Mouse (Mus musculus) hematopoietic stem cell, adult 5-6 weeks (primary cell): ENCODE data around the gene Rnf130. TPM values are rescaled to one million over a fixed set of nuclear protein-coding genes. Genes with fewer than 3 reads are reported as not detected.

Experiments
- ATAC-seq, 2 experiments: fragments of 125-278 bp in 1 of 2; replicated peaks in 1 of 2; 2 replicates each; pipeline ENCODE4 v1.8.0; 2016 to 2017; ENCODE audit warnings: inconsistent platforms in 2 of 2, mild to moderate bottlenecking in 2 of 2, moderate number of reproducible peaks in 2 of 2, low read depth in 1 of 2, moderate TSS enrichment in 1 of 2; ENCODE audit not compliant: low FRiP score in 2 of 2, poor library complexity in 2 of 2, severe bottlenecking in 2 of 2, insufficient read depth in 1 of 2, low TSS enrichment in 1 of 2
- total RNA-seq: library from RNA; stranded (forward); fragments of 172-1452, 232-1000 nt; gene quantifications from 2 replicates; pipeline ENCODE4 v1.2.3, GENCODE M21; 2017

Rnf130 gene
- total RNA-seq, 1 experiment from 2014 or later: 288 TPM

DNA sequence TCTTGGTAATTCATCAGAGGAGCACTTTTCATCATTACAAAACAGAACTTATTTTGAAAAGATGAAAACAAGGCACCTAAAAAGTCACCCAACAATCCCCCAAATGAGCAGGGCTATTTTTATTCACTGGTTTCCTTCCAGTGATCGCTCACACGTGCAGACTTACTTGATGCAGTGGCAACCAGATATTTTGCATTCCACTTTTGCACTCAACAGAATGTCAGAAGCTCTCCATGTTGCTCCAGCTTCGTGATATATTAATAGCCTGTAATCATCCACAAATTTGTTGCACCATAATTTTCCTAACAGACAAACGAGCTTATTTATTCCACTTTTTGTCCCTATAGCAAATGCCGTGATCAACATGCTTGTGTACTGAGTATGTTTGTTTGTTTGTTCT is 8.6 kb upstream of the Rnf130 start:
- no peak for ATAC-seq

DNA sequence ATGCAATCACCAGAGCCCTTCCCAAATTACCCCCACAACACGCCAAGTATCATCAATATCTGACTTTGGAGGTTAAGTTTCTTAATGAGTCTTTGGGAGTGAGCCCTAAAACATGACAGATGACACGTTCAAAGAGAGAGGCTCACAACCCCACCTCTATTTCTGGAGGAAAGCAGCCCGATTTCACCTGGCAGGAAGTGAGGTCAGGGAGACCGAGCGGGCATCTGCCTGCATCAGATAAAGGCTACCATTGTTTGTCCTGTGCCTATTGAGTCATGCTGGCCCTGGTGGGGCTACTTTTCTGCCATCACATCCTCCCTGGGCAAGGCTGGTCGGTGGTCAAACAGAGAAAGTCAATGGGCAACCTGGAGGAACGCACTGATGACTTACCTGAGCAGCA is 7.6 kb upstream of the Rnf130 start:
- ATAC-seq: no peak

DNA sequence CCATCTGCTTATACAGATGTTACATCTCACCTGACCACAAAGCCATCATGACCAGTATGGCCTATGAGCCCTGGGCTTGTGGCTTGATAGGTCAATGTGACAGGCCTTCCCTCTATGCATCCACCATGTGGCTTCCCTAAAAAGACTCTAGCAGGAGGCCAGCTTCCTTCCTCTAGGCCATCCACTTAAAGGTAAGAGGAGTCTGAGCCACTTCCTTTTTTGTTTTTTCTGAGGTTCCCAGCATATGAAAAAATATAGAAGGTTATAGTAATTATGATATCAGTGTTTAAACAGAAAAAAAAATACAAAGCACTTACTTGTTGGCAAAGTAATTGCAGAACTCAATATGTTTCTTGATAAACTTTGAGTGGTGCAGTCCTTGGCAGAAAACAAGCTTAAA is 6.3 kb upstream of the Rnf130 start:
- peak; percentile 89 to 92 for ATAC-seq

DNA sequence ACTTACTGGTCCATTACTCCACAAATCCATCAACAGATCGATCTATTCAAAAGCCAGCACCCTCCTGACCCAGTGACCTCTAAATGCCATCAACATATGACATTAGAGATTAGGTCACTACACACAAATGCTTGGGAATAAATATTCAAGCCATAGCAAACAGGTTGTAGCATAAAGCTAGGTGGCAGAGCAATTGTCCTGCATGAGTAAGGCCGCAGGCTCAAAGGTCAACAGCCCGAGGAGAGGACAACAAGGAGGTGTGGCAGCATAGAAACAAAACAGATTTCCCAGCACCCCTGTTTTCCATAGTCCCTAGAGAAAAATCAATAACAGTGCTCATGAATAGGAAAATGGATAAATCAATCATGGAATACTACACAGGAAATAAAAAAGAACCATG is 3.1 kb upstream of the Rnf130 start:
- ATAC-seq: no peak

DNA sequence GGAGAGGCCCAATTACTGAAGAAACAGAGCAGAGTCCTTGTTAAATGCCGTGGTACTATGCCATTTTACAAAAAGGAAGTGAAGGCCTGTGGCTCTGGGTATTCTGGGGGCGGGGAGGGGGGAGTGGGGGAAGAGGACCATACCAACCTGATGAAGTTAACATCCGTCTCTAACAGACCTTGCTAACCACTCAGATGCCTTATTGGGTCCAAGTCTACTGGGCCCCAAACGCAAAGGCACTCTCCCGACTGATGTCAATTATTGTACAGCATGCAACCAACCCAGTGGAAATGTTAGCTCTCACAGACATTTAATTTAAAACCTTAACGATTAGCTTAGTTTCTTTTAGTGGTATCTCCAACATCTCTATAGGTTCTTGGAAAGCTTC is 707 bp upstream of the Rnf130 start:
- ATAC-seq: peak in 1 of 2 experiments; percentile 18; a peak in 1 of 4 replicates

DNA sequence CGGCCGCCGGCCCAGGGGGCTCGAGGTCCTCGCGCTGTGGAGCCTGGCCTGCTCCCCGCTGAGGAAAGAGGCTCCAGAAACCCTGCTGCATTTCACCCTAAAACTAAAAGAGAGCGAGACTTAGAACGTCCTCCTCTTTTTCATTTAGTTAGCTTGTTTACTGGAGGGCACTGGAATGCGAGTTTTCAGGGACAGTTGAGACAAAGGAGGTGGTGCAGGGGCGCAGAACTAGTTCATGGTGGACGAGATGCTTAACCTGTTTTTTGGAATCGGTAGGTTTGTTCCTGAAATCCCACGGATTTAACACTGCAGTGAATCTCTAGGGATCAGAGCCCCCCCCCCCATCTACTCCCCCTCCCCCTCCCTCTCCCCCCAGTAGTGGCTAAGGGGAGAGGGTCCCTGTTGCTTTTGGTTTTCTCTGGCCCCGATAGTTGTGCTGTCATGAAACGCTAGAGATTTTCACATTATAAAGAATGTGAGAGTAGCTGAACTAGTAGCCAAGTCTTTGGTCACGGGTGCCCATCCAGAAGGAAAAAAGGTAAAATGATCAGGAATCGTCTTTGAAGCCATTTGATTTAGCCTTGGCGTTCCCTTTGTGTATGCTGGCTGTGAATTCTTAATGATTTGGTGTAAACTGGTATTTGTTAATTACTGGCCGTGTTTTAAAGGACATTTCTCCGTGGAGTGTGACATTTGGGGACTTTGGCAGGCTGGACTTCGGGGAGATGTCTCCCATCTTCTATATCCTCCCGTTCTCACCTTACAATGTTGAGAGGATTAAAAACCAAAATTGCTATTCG is 775 bp downstream of the Rnf130 start:
- no peak for ATAC-seq

DNA sequence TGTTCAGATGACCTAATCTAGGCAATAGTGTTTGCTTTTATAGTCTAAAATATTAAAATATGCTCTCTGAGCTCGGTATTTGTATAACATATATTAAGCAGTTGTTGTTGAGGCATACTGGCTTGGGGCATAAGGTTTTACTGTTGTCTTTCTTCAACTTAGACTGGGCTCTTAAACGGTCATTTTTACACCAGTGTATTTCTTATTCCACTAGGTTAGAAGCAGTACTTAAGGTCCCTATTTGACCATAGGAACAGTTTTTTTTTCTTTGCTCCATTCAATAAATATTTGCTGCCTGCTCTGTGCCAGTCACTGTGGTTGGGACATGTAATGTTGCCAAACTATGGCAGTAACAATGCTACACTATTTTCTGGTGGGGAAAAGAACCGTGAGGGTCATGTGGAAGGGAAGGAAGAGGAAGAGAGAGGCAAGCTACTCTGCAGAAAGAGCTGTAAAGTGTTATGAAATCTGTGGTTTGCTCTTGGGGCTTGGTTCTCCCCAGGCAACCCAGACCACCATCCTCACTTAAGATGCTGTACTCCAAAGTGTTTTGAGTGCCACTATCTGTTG is 1.5 kb downstream of the Rnf130 start:
- peak; percentile 77 to 85 for ATAC-seq

DNA sequence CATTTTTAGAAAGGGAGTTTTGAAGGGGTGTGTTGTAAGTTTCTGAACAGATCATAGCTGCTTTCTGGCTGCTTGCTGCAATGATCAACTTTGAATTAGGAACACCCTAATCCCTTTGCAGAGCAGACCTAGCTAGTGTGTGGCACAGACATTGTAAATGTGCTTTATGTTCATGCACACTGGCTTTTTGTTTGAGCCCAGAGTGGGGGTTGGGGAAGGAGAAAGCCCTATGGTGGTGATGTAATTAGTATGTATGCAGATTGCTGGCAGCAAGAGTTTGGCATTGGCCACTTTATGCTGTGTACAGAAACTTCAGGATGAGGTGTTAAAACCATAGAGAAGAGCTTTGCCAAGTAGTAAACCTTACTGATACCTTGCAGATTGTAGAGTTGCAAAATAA is 3.3 kb downstream of the Rnf130 start:
- ATAC-seq: no peak

DNA sequence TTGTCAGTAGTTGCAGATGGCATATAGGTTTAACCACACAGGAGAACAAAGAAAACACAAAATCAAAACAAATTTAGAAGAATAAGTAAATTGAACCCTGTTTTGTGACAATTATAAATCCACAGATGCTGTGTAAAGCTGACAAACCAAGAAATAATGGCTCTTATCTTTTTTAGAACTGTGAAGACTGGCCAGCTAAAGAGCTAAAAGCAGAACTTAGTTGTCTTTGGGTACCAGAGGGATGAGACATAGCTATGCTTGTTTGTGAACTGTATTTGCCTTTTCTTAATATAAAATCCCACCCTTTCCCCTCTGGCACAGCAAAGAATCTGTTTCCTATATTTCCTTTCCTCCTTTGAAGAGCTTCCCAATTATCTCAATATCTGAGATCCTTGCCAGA is 9.0 kb downstream of the Rnf130 start:
- no peak for ATAC-seq

DNA sequence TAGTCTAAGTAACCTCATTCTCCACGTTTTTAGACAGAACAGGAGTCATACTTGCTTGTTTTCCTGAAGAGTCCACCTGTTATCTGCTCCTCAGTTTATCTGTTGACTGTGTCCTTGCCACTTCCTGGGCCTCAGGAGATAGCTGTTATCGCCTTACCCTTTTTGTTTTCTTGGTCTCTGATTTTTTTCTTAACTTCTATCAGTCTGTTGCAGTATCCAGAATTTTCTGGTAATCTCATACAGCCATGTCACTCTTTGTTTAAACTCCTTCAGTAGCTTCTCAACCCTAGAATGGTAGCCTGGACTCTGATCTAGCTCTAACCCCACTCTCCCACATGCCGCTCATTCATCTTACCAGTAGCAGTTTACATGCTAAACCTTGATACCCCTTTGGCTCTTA is 10.6 kb downstream of the Rnf130 start:
- ATAC-seq: no peak

DNA sequence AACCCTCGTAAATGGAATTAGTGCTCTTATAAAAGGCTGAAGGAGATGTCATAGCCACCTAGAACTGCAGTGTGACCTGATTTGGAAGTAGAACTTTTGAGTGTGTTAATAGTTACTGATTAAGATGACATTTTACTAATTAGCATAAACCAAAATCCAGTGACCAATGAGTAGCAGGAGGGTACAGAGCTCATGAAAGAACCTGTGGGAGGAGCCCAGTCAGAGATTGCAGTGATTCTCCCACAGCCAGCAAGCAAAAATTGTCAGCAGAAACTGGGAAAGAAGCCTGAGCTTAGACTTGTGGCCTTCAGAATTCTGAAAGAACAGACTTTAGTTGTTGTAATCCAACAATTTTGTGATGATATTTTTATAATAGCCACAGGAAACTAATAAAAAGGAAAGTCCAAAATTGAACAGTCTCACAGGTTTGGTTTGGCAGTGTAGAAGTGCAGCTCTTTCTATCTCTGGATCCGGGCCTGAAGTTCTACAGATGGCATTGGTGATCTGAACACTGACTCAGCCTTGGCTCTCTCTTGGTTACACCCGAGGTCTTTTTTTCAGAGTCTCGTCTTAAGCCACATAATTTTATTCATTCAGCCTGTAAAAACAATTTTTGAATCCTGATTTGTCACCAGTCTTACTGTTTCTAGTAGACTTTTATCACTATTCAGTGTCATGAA is 11.8 kb downstream of the Rnf130 start:
- no peak for ATAC-seq

DNA sequence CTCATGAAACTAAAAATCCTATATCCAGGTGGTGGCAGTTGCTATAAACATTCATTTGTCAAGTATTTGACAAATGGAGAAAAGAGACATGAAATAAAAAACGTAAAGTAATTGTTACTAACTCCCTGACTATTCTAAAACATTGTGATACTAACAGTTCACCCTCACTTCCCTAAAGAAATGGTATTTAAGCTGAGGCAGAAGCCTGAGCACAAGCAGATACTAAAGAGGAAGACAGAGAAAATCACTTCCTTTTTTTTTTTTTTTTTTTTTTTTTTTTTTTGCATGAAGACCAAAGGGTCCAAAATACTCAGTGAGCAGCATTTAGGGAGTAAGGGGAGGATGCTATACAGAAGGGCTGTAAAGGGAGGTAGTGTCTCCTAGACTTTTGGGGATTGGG is 13.6 kb downstream of the Rnf130 start:
- peak; percentile 82 to 90 for ATAC-seq

DNA sequence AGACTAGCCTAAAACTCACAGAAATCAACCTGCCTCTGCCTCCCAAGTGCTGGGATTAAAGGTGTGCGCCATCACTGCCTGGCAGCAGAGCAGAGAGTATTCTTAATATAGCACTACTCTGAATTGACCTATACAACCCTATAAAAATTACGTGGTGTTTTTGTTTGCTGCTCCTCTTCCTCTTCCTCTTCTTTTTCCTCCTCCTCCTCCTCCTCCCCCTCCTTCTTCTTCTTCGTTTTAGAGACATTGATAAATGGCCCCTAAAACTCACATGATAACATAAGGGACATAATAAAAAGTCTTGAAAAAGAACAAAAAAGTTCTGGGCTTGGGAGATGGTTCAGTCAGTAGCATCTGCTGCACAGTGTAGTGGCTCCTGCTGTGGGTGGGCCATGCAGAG is 16.0 kb downstream of the Rnf130 start:
- no peak for ATAC-seq

DNA sequence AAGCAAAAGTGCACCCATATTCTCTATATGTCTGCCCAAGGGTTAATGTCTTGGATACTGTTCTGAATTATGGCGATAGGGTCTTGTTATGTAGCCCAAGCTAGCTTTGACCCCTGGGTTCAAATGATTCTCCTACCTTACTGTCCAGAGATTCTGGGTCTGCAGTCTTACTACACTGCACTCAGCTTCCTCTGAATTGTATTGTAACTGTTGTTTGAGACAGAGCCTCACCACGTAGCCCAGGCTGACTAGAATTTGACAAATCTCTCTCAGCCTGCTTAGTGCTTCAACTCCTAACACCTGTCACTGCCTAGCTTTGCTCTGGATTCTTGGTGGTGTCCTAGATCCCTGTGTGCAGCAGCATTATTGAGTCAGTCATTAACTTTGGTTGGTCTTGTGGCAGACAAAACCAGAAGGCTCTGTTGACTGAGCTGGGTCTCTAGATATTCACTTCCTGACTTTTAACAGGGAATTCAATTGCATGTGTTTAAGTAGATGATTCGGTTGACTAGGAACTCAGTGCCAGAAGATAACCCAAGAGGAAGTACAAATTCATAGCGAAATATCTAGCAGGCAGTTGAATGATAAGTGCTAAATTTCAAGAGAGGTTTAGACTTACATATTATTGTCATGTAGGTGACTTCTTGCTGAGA is 17.3 kb downstream of the Rnf130 start:
- peak in 1 of 2 experiments; percentile 12; a peak in 1 of 4 replicates for ATAC-seq

DNA sequence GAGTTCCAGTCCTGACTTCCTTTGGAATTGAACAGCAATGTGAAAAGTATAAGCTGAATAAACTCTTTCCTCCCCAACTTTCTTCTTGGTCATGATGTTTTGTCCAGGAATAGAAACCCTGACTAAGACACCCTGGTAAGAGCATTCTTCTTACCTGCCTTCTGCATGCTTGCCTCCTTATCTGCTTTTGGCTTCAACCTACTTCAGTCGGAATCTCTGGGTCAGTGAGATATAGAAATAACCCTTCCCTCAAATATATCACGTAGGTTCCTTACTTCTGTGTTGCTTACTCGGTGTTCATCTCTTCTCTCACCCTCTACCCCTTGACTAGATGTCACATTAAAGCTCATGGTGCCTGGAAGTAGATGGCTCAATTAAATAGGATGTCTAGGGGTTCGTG is 19.3 kb downstream of the Rnf130 start:
- ATAC-seq: no peak

DNA sequence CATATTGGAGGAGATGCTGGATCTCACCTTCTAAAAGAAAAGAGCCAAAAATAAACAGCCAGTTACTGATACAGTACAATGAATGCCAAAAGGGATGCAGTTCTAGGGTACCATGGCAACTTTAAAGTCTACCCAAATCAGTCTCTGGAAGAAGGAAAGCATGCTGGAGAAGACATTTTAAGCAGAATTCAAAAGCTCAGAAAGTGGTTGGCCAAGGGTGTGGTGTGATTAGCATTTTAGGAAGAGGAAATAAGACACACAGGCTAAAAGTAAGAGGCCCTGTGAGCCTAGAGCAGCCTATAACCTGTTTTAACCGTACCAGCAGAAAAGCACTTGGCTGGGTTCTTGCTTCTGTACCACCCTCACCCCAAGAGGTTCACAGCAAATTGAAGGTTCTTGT is 22.5 kb downstream of the Rnf130 start:
- ATAC-seq: no peak; a peak in 1 of 4 replicates

DNA sequence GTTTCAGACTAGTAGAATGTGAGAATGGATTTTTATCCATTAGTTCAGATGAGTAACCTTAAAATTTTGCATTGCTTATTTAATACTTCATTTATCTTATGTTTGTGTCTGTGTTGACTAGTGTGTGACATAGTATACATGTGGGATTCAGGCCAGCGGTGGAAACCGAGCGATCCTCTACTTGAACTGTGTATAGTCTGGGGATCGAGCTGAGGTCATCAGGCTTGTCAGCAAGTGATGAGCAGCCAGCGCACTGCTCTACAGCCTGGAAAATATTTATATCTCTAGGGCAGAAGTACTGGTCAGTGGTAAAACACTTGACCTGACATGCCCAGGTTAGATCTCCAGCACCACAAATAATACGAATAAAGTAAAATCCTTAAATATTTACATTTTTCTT is 23.0 kb downstream of the Rnf130 start:
- no peak; a peak in 1 of 4 replicates for ATAC-seq

DNA sequence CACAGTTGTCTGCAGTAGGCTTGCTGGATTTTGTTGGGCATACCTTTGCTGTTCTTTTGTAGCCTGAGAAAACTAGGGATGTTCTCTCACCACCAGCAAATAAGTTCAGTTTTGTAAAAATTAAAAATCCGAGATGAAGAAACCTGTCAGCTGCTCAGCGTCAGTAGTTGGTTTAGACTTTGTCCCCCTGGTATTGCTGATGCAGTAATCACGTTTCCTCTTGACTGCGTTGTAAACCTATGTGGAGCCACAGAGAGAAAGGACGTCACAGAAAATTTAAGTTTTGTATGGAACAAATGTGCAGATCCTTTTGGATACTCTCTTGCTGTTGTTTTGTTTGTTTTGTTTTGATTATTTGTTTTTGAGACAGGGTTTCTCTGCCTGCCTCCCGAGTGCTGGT is 25.2 kb downstream of the Rnf130 start:
- ATAC-seq: no peak
